Mouse (Mus musculus) intestine, embryonic 15.5 days (tissue): Measurements from ENCODE around the gene Maff. TPM values are rescaled to one million over a fixed set of nuclear protein-coding genes. Genes with fewer than 3 reads are reported as not detected.

ENCODE experiments used
- ATAC-seq: fragments of 200-750 bp; cut with Nextera tagmentation; 2 replicates; pipeline ENCODE4 v1.8.0; 2017; ENCODE audit warnings: moderate TSS enrichment, moderate library complexity
- H3K27ac ChIP-seq: fragments of 300-500 bp; sonication (generic); 2 replicates; pipeline ENCODE4 v1.5.1; 2015; ENCODE audit warnings: mild to moderate bottlenecking, inconsistent platforms
- H3K27me3 ChIP-seq: fragments of 300-500 bp; sonication (generic); replicated peaks from 2 replicates; pipeline ENCODE4 v1.6.1; 2015; ENCODE audit warnings: inconsistent platforms
- H3K36me3 ChIP-seq: fragments of 300-500 bp; sonication (generic); 2 replicates; pipeline ENCODE4 v1.6.1; 2015; ENCODE audit warnings: inconsistent platforms
- H3K4me1 ChIP-seq: fragments of 300-500 bp; sonication (generic); replicated peaks from 2 replicates; pipeline ENCODE4 v1.6.1; 2015; ENCODE audit warnings: inconsistent platforms
- H3K4me2 ChIP-seq: fragments of 300-500 bp; sonication (generic); replicated peaks from 2 replicates; pipeline ENCODE4 v1.6.1; 2015; ENCODE audit warnings: mild to moderate bottlenecking, inconsistent platforms
- H3K4me3 ChIP-seq: fragments of 300-500 bp; sonication (generic); replicated peaks from 2 replicates; pipeline ENCODE4 v1.5.1; 2015; ENCODE audit warnings: inconsistent platforms
- H3K9ac ChIP-seq: fragments of 300-500 bp; sonication (generic); 2 replicates; pipeline ENCODE4 v1.6.1; 2015; ENCODE audit warnings: inconsistent platforms
- H3K9me3 ChIP-seq: fragments of 300-500 bp; sonication (generic); 2 replicates; pipeline ENCODE4 v1.6.1; 2016; ENCODE audit warnings: inconsistent platforms
- WGBS: fragments of 180-500 bp; shearing (Covaris S2); methylation state at CpG from one replicate; pipeline ENCODE4 v1.1.7; 2015; 5-methylcytosine and 5-hydroxymethylcytosine counted together
- polyA plus RNA-seq: library from polyadenylated mRNA; unstranded; fragments of >200 nt; fragmentation: Nextera tagmentation; extraction: Ambion mirVana; gene quantifications from 2 replicates; pipeline ENCODE4 v1.2.1, GENCODE M21; 2015

Gene Maff
- polyA plus RNA-seq, 1 experiment from 2014 or later, result 7.9 TPM

DNA sequence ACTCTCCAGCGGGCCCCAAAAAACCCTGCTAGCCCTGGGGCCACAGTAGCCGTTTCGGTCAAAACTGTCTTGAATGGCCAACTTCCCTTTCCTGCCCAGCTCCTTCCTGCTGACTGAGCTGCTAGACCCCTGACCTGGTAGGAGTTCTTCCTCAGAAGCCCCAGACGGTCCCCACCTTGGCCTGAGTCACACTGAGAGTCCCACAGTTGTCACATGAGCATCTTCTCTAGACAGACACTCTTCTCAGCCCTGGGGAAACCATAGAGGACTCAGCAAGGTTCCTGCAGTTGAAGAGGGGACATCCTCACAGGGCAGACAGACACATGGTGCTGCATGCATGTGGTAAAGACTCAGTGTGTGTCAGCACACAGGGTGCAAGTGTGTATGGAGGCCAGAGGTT, 8.2 kb downstream of the Maff start:
- Histone ChIP-seq H3K4me3 (no peak overlapping the region), H3K4me1 (peaks cover 64% of the 10 kb centered on the region), H3K27ac (no peak overlapping the region), H3K9me3 (no peaks in the 10 kb centered on the region), H3K4me2 (no peak overlapping the region), H3K36me3 (0 out of 2 replicates have a peak, but pooled peaks cover 4% of the 10 kb centered on the region), H3K9ac (no peak overlapping the region), H3K27me3 (no peaks in the 10 kb centered on the region)
- ATAC-seq, result no peak
- WGBS, result 88% methylated on average over 4 of the region's 4 CpGs

DNA sequence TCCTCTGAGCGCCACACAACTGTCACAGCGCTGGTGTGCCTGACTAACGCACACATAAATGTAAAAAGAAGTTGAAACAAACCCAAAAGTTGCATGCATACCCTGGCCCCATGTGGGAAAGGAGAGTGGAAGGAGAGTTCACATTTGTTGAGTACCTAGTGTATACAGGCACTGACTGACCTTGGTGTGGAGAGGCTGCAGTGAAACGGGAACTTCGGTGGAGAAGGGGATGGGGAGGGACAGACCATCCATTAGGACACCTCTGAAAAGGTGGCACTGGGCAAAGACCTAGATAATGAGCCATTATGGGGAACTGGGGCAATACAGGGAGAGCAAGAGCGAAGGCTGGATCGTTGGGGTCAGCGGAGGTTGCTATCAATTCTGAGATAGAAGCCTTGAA, 10.1 kb downstream of the Maff start:
- WGBS, result 64% methylated on average over 8 of the region's 8 CpGs
- no peak overlapping the region; the same call in 1 of the 2 replicates for H3K27ac ChIP-seq
- H3K4me1 ChIP-seq, result peaks cover 72% of the 10 kb centered on the region

GRCm38 (mm10) chr15:79357036-79357911, 10.9 kb downstream of the Maff start:
- peak overlapping the region; percentile 49 for H3K4me3 ChIP-seq
- no peaks in the 10 kb centered on the region for H3K9me3 ChIP-seq
- H3K9ac ChIP-seq, result peak overlapping the region; percentile 70
- H3K36me3 ChIP-seq, result peaks cover 7% of the 10 kb centered on the region; the same call in 1 of the 2 replicates
- WGBS, result under 1% methylated on average over 74 of the region's 77 CpGs
- peak overlapping the region; percentile 90 for H3K27ac ChIP-seq
- H3K4me1 ChIP-seq, result peaks cover 67% of the 10 kb centered on the region
- H3K4me2 ChIP-seq, result peak overlapping the region; percentile 98
- ATAC-seq, result peak; percentile 90
- no peaks in the 10 kb centered on the region for H3K27me3 ChIP-seq

More for the DNA sequence above, 10.1 kb downstream of the Maff start:
- Histone ChIP-seq H3K36me3 (0 out of 2 replicates have a peak, but pooled peaks cover 4% of the 10 kb centered on the region), H3K9me3 (no peaks in the 10 kb centered on the region), H3K27me3 (no peaks in the 10 kb centered on the region), H3K4me3 (peak overlapping the region; percentile 49), H3K4me2 (peak overlapping the region; percentile 98), H3K9ac (peak overlapping the region; percentile 70; the same call in 1 of the 2 replicates)
- no peak for ATAC-seq

DNA sequence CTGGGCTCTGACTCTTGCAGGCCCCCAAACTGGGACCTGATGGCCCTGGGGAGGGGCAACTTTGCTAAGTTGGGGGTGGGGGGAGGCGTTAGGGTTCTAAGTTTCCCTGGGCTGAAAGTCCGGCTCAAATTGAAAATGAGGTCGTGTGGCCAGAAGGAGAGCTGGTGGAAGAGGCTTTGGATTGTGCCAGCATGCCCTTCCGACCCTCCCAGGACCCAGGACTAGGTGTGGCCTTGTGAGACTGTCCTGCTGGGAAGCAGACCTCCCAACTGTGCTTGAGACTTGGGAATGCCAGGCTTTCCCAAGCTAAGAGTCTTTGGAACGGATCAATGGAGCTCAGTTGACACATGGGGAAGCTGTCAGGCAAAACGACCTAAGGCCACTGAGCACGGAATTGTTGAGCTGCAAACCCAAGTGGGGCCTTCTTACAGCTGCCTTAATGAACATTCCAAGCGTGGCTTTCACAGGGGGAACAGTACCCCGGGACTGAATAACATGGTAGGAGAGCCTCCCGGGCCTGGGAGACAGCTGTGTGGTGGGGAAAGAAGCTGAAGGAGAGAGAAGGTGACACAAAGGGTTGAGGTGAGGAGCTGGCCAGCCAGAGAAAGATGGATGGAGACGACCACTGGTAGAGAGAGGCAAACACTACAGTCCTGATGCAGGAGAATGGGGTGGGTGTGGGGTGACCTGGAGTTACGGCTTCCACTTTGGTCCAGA, 11.7 kb downstream of the Maff start:
- Histone ChIP-seq H3K4me1 (peaks cover 59% of the 10 kb centered on the region), H3K9me3 (no peaks in the 10 kb centered on the region), H3K4me2 (peak overlapping the region; percentile 98), H3K36me3 (peaks cover 10% of the 10 kb centered on the region; the same call in 1 of the 2 replicates), H3K27me3 (no peaks in the 10 kb centered on the region), H3K9ac (0 out of 2 replicates have a peak overlapping the region, but pooled peaks have one; percentile 26), H3K4me3 (peak overlapping the region; percentile 49), H3K27ac (peak overlapping the region; percentile 74)
- peak; percentile 22 for ATAC-seq
- 45% methylated on average over 12 of the region's 12 CpGs for WGBS

- Histone ChIP-seq H3K4me2 (peak overlapping the region; percentile 15; the same call in 1 of the 2 replicates), H3K36me3 (peaks cover 8% of the 10 kb centered on the region), H3K9me3 (no peaks in the 10 kb centered on the region), H3K27ac (0 out of 2 replicates have a peak overlapping the region, but pooled peaks have one; percentile 4), H3K9ac (0 out of 2 replicates have a peak overlapping the region, but pooled peaks have one; percentile 6), H3K27me3 (no peaks in the 10 kb centered on the region), H3K4me1 (peaks cover 45% of the 10 kb centered on the region), H3K4me3 (no peak overlapping the region)
- ATAC-seq, result no peak
- 12% methylated on average over 6 of the region's 6 CpGs for WGBS
Measured at GRCm38 (mm10) chr15:79359954-79360353, 13.5 kb downstream of the Maff start.

- Histone ChIP-seq H3K27ac (0 out of 2 replicates have a peak overlapping the region, but pooled peaks have one; percentile 4), H3K9ac (0 out of 2 replicates have a peak overlapping the region, but pooled peaks have one; percentile 6), H3K9me3 (no peaks in the 10 kb centered on the region), H3K4me1 (peaks cover 45% of the 10 kb centered on the region), H3K27me3 (no peaks in the 10 kb centered on the region), H3K4me3 (no peak overlapping the region), H3K4me2 (peak overlapping the region; percentile 15; the same call in 1 of the 2 replicates), H3K36me3 (peaks cover 12% of the 10 kb centered on the region)
- no peak for ATAC-seq
- WGBS, result 43% methylated on average over 7 of the region's 7 CpGs
Measured at GRCm38 (mm10) chr15:79360371-79360770, 13.9 kb downstream of the Maff start.

DNA sequence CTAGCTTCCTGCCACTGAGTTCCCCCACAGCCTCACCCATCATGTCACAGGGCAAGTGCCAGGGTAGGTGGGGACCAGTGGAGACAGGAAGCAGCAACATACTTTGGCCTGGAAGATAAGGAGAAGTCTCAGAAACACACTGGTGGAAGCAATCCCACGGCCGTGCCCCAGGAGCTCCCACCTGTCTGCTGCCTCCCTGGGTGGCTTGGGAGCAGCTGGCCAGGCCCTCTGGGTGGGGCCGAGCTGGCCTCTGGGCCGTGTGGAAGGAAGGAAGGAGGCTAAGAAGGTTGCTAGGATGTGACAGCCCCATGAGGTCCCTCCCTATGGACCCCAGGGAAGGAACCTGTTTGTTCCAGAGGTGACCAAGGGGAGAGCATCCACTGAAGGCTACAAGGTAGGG, 14.6 kb downstream of the Maff start:
- Histone ChIP-seq H3K36me3 (peaks cover 15% of the 10 kb centered on the region), H3K4me3 (no peak overlapping the region), H3K9me3 (no peaks in the 10 kb centered on the region), H3K27ac (peak overlapping the region; percentile 56; the same call in 1 of the 2 replicates), H3K4me2 (no peak overlapping the region), H3K27me3 (no peaks in the 10 kb centered on the region), H3K4me1 (peaks cover 41% of the 10 kb centered on the region), H3K9ac (no peak overlapping the region)
- no peak for ATAC-seq
- WGBS, result 25% methylated on average over 4 of the region's 4 CpGs

DNA sequence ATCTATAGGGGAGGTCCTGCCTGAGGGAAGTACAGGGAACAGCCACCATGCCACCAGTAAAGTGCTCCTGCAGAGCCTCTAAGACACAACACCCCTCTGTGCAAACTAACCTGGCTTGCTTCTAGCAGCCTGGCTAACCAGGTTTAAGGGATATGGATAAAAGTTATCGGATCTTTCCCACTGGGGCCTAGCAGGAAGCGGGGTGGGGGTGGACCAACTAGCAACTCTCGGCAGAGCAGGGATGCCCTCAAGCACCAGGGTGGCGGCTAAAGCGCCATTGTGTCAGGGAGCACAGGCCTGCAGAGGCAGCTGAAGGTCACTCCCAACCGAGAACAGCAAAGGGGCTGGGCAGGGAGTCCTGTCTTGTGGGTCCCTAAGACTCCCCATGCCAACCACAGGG, 17.7 kb downstream of the Maff start:
- Histone ChIP-seq H3K9me3 (no peaks in the 10 kb centered on the region), H3K9ac (no peak overlapping the region), H3K4me2 (no peak overlapping the region), H3K27me3 (no peaks in the 10 kb centered on the region), H3K4me3 (no peak overlapping the region), H3K27ac (no peak overlapping the region), H3K36me3 (peaks cover 15% of the 10 kb centered on the region), H3K4me1 (peaks cover 35% of the 10 kb centered on the region)
- WGBS, result 73% methylated on average over 6 of the region's 6 CpGs
- no peak for ATAC-seq

- no peak overlapping the region for H3K4me3 ChIP-seq
- H3K9ac ChIP-seq, result no peak overlapping the region
- peaks cover 40% of the 10 kb centered on the region for H3K4me1 ChIP-seq
- no peak overlapping the region for H3K27ac ChIP-seq
- no peaks in the 10 kb centered on the region for H3K9me3 ChIP-seq
- WGBS, result 97% methylated on average over 12 of the region's 12 CpGs
- H3K4me2 ChIP-seq, result no peak overlapping the region
- no peaks in the 10 kb centered on the region for H3K27me3 ChIP-seq
- H3K36me3 ChIP-seq, result peaks cover 15% of the 10 kb centered on the region
- ATAC-seq, result no peak
Measured at GRCm38 (mm10) chr15:79365068-79365467, 18.6 kb downstream of the Maff start.

- H3K4me1 ChIP-seq, result peaks cover 37% of the 10 kb centered on the region
- H3K9ac ChIP-seq, result no peak overlapping the region
- H3K27ac ChIP-seq, result no peak overlapping the region
- peaks cover 15% of the 10 kb centered on the region for H3K36me3 ChIP-seq
- 89% methylated on average over 5 of the region's 5 CpGs for WGBS
- no peak overlapping the region for H3K4me3 ChIP-seq
- ATAC-seq, result no peak
- H3K9me3 ChIP-seq, result no peaks in the 10 kb centered on the region
- H3K4me2 ChIP-seq, result no peak overlapping the region
- no peaks in the 10 kb centered on the region for H3K27me3 ChIP-seq
Measured at GRCm38 (mm10) chr15:79366402-79366801, 20.0 kb downstream of the Maff start.

- Histone ChIP-seq H3K27me3 (no peaks in the 10 kb centered on the region), H3K4me2 (peak overlapping the region; percentile 46), H3K36me3 (peaks cover 14% of the 10 kb centered on the region), H3K27ac (peak overlapping the region; percentile 89), H3K9me3 (no peaks in the 10 kb centered on the region), H3K4me3 (no peak overlapping the region), H3K4me1 (peaks cover 32% of the 10 kb centered on the region), H3K9ac (peak overlapping the region; percentile 24; the same call in 1 of the 2 replicates)
- WGBS, result 16% methylated on average over 14 of the region's 14 CpGs
- ATAC-seq, result peak; percentile 91
Measured at GRCm38 (mm10) chr15:79368313-79368811, 21.9 kb downstream of the Maff start.
